ENCODE assay signal across 29 mouse cellular contexts in genomic region chr14:17569087-17569636, GRCm38 (mm10).
DNase-seq lines count a peak whose midpoint lies in the region; ATAC-seq and TF ChIP-seq lines count a peak whose summit lies in the region.
"Had no signal": no experiment of that assay in that cellular context is flagged by ENCODE, and none has a peak within 500 bp of the region (broad histone marks: within the 10 kb centered on the region; RNA-seq: fewer than 3 reads in every experiment).

No protein-coding gene starts in this region.

- H3K36me3 ChIP-seq in kidney, adult 2 months (ENCODE audit: control insufficient read depth, insufficient read depth, low read length): no peaks in the 10 kb centered on the region
- H3K36me3 ChIP-seq in lung, embryonic 16.5 days (ENCODE audit: control insufficient read depth, insufficient read depth, low read length): no peaks in the 10 kb centered on the region
- H3K36me3 ChIP-seq in neural tube, embryonic 15.5 days: no peaks in the 10 kb centered on the region
- H3K36me3 ChIP-seq: heart, embryonic 12.5 days; hindbrain, embryonic 10.5 days; intestine, embryonic 15.5 days; liver, embryonic 12.5 days; midbrain, embryonic 15.5 days had no signal

- no peak for TF ChIP-seq CTCF in kidney, adult 2 months (conservative IDR thresholded peaks at IDR 0.05; ENCODE audit: insufficient read depth, insufficient read length, low read depth, low read length)

- H3K4me1 ChIP-seq in kidney, adult 2 months (ENCODE audit: control insufficient read depth, insufficient read depth, low read length): no peaks in the 10 kb centered on the region
- H3K4me1 ChIP-seq in lung, embryonic 16.5 days (replicated peaks; ENCODE audit: control insufficient read depth, insufficient read depth, low read length): no peaks in the 10 kb centered on the region
- no peaks in the 10 kb centered on the region for H3K4me1 ChIP-seq in neural tube, embryonic 15.5 days
- H3K4me1 ChIP-seq: heart, embryonic 12.5 days; hindbrain, embryonic 10.5 days; intestine, embryonic 15.5 days; liver, embryonic 12.5 days; midbrain, embryonic 15.5 days had no signal

- H3K4me3 ChIP-seq in kidney, adult 2 months (ENCODE audit: insufficient read depth, low read depth, low read length): no peak overlapping the region
- H3K4me3 ChIP-seq in lung, embryonic 16.5 days (ENCODE audit: low read length): no peak overlapping the region
- H3K4me3 ChIP-seq in neural tube, embryonic 15.5 days (replicated peaks): no peak overlapping the region
- H3K4me3 ChIP-seq: heart, embryonic 12.5 days; hindbrain, embryonic 10.5 days; intestine, embryonic 15.5 days; liver, embryonic 12.5 days; midbrain, embryonic 15.5 days had no signal

- no peak overlapping the region for H3K9ac ChIP-seq in lung, embryonic 16.5 days (ENCODE audit: low read length)
- no peak overlapping the region for H3K9ac ChIP-seq in neural tube, embryonic 15.5 days (replicated peaks)
- H3K9ac ChIP-seq: heart, embryonic 12.5 days; intestine, embryonic 15.5 days; liver, embryonic 12.5 days; liver, postnatal 0 days; midbrain, embryonic 15.5 days had no signal

- WGBS in kidney, adult 2 months: 58% methylated on average over 2 of the region's 2 CpGs
- 36% methylated on average over 2 of the region's 2 CpGs for WGBS in lung, embryonic 16.5 days
- 70% methylated on average over 2 of the region's 2 CpGs for WGBS in neural tube, embryonic 15.5 days

- peak; percentile 18 to 29 for DNase-seq in cerebellum, postnatal 10 days
- DNase-seq in kidney, postnatal 4 days: peak; percentile 7 to 8
- DNase-seq in kidney, adult 2 months: no peak
- DNase-seq in lung, postnatal 4 days: no peak
- DNase-seq in urinary bladder, postnatal 14 days (ENCODE audit: low spot score): no peak
- DNase-seq: adrenal gland, adult 8-10 months; cerebellum, adult 11 months; cerebellum, adult 9-10 months; gastrocnemius, postnatal 14 days; heart, adult 11 months; kidney, adult 8-10 months; liver, postnatal 0 days; lung, postnatal 36 days; right cerebral cortex, postnatal 4 days; thymus, adult 18-20 months; thymus, postnatal 25 days had no signal

- H3K27ac ChIP-seq in kidney, adult 2 months (ENCODE audit: insufficient read depth, low read depth, low read length): no peak overlapping the region
- H3K27ac ChIP-seq in lung, embryonic 16.5 days (ENCODE audit: low read length): no peak overlapping the region
- H3K27ac ChIP-seq in neural tube, embryonic 15.5 days (replicated peaks): no peak overlapping the region
- H3K27ac ChIP-seq: hindbrain, embryonic 10.5 days; intestine, embryonic 15.5 days; kidney, postnatal 0 days; liver, embryonic 12.5 days; midbrain, embryonic 15.5 days; stomach, postnatal 0 days had no signal

- H3K27me3 ChIP-seq in kidney, adult 2 months (replicated peaks; ENCODE audit: control insufficient read depth, insufficient read depth, low read length): no peaks in the 10 kb centered on the region
- no peaks in the 10 kb centered on the region for H3K27me3 ChIP-seq in lung, embryonic 16.5 days (ENCODE audit: control insufficient read depth, insufficient read depth, low read depth, low read length)
- H3K27me3 ChIP-seq in neural tube, embryonic 15.5 days (replicated peaks): no peaks in the 10 kb centered on the region
- H3K27me3 ChIP-seq: CH12.LX; heart, embryonic 12.5 days; intestine, embryonic 15.5 days; liver, embryonic 12.5 days; midbrain, embryonic 15.5 days had no signal

- no peak for TF ChIP-seq POLR2A in kidney, adult 2 months (IDR thresholded peaks at IDR 0.05; ENCODE audit: low read depth, low read length)

- H3K4me2 ChIP-seq in lung, embryonic 16.5 days (ENCODE audit: low read depth, low read length): no peak overlapping the region
- no peak overlapping the region for H3K4me2 ChIP-seq in neural tube, embryonic 15.5 days
- H3K4me2 ChIP-seq: heart, embryonic 12.5 days; intestine, embryonic 15.5 days; liver, embryonic 12.5 days; midbrain, embryonic 15.5 days had no signal

- H3K9me3 ChIP-seq in lung, embryonic 16.5 days (ENCODE audit: control insufficient read depth, low read length): no peaks in the 10 kb centered on the region
- no peaks in the 10 kb centered on the region for H3K9me3 ChIP-seq in neural tube, embryonic 15.5 days (replicated peaks)
- H3K9me3 ChIP-seq: heart, embryonic 12.5 days; hindbrain, embryonic 10.5 days; intestine, embryonic 15.5 days; liver, embryonic 12.5 days; midbrain, embryonic 15.5 days had no signal

- no peak for ATAC-seq in cerebellum, adult (ENCODE audit: insufficient number of reproducible peaks, low FRiP score, low TSS enrichment)
- peak; percentile 41; the same call in 1 of the 2 replicates for ATAC-seq in lung, embryonic 16.5 days (ENCODE audit: low read depth)
- ATAC-seq in neural tube, embryonic 15.5 days (ENCODE audit: low FRiP score): no peak
- ATAC-seq: forebrain, embryonic 14.5 days; hindbrain, embryonic 16.5 days; intestine, embryonic 15.5 days; liver, embryonic 12.5 days; liver, postnatal 0 days; midbrain, embryonic 15.5 days had no signal

Comparison
In these comparisons a context has a peak if more than half of its experiments do, and no peak if none do; other contexts are left out.
1. DNase-seq: peak in cerebellum, postnatal 10 days (2 of 2) and kidney, postnatal 4 days (2 of 2); none in kidney, adult 2 months (single experiment), lung, postnatal 4 days (0 of 2) and urinary bladder, postnatal 14 days (single experiment).